In the genomic region with DNA sequence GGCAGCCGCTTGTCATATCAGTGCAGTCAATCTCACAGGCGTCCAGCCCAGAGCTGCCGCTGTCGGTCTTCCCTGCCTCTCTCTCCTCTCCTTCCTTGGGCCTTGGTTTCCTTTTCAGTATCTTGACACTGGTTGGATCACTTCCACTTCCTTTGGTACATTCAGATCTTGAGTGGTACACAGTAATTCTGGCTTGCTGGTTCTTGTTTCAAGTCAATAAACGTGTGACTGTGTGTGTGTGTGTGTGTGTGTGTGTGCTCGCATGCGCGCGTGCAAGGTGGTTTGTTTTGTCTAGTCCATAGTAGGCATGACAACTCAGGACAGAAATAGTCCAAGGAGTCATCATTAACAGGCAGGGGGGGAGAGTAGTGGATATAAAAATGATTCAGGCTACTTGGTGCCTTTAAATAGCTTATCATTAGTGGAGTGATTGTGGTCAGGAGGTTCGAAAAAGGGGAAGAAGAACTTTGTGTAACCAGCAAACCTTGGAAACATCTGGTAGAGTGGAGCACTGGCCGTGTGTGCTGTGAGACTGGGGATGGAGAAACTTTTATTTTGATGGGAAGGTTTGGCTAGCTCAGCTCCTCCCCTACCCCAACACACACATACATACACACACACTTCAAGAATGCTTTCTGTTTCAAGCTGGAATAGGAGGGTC, we compare ENCODE assay signal across 11 mouse cellular contexts.
DNase-seq lines count a peak whose midpoint lies in the region; ATAC-seq and TF ChIP-seq lines count a peak whose summit lies in the region.
"Had no signal": no experiment of that assay in that cellular context is flagged by ENCODE, and none has a peak within 500 bp of the region (broad histone marks: within the 10 kb centered on the region; RNA-seq: fewer than 3 reads in every experiment).

No protein-coding gene starts in this region.

- H3K9ac ChIP-seq in embryonic facial prominence, embryonic 13.5 days: no peak overlapping the region
- H3K9ac ChIP-seq in lung, postnatal 0 days (replicated peaks; ENCODE audit: low read depth): no peak overlapping the region
- H3K9ac ChIP-seq in hindbrain, embryonic 11.5 days (ENCODE audit: low read depth, low read length): no peak overlapping the region
- H3K9ac ChIP-seq: embryonic facial prominence, embryonic 12.5 days had no signal

- H3K27me3 ChIP-seq in embryonic facial prominence, embryonic 13.5 days: no peaks in the 10 kb centered on the region
- 0 out of 2 replicates have a peak, but pooled peaks cover 8% of the 10 kb centered on the region for H3K27me3 ChIP-seq in embryonic facial prominence, embryonic 10.5 days (replicated peaks; ENCODE audit: low read depth, poor library complexity, severe bottlenecking)
- no peaks in the 10 kb centered on the region for H3K27me3 ChIP-seq in lung, postnatal 0 days (replicated peaks; ENCODE audit: insufficient read depth, low read length)
- no peaks in the 10 kb centered on the region for H3K27me3 ChIP-seq in hindbrain, embryonic 11.5 days (ENCODE audit: control insufficient read depth, insufficient read depth, low read length)
- H3K27me3 ChIP-seq: embryonic facial prominence, embryonic 12.5 days had no signal

- DNase-seq in embryonic facial prominence, embryonic 10.5 days (ENCODE audit: low spot score): no peak
- DNase-seq in urinary bladder, postnatal 14 days (ENCODE audit: low spot score): peak; percentile 32
- DNase-seq in urinary bladder, postnatal 25 days (ENCODE audit: low spot score): no peak
- peak; percentile 51 for DNase-seq in lung, postnatal 0 days (ENCODE audit: low spot score)
- DNase-seq in kidney, postnatal 36 days: no peak
- DNase-seq in left cerebral cortex, adult 8-10 months (ENCODE audit: low spot score in 2 of 2): no peak
- no peak for DNase-seq in hindbrain, embryonic 11.5 days (ENCODE audit: low spot score)
- DNase-seq: gastrocnemius, postnatal 14 days; kidney, adult 9 months had no signal

- ATAC-seq in embryonic facial prominence, embryonic 13.5 days (ENCODE audit: insufficient number of reproducible peaks, insufficient read depth, low FRiP score, low TSS enrichment, low read depth): no peak
- peak; percentile 68 for ATAC-seq in lung, postnatal 0 days
- ATAC-seq in hindbrain, embryonic 11.5 days (ENCODE audit: low FRiP score): no peak

- no peak overlapping the region for H3K4me2 ChIP-seq in embryonic facial prominence, embryonic 13.5 days
- H3K4me2 ChIP-seq in lung, postnatal 0 days (replicated peaks; ENCODE audit: low read depth, low read length): no peak overlapping the region
- no peak overlapping the region for H3K4me2 ChIP-seq in hindbrain, embryonic 11.5 days (replicated peaks; ENCODE audit: low read depth, low read length)
- H3K4me2 ChIP-seq: embryonic facial prominence, embryonic 12.5 days had no signal

- H3K4me3 ChIP-seq in embryonic facial prominence, embryonic 13.5 days: no peak overlapping the region
- no peak overlapping the region for H3K4me3 ChIP-seq in embryonic facial prominence, embryonic 10.5 days
- H3K4me3 ChIP-seq in lung, postnatal 0 days (ENCODE audit: low read depth, low read length): no peak overlapping the region
- no peak overlapping the region for H3K4me3 ChIP-seq in hindbrain, embryonic 11.5 days (ENCODE audit: low read depth, low read length)
- H3K4me3 ChIP-seq: embryonic facial prominence, embryonic 12.5 days had no signal

- peak; percentile 63; the same call in 1 of the 2 replicates for TF ChIP-seq EP300 in lung, postnatal 0 days (IDR thresholded peaks at IDR 0.05)

- no peaks in the 10 kb centered on the region for H3K9me3 ChIP-seq in embryonic facial prominence, embryonic 13.5 days
- no peaks in the 10 kb centered on the region for H3K9me3 ChIP-seq in embryonic facial prominence, embryonic 10.5 days
- H3K9me3 ChIP-seq in lung, postnatal 0 days (ENCODE audit: low read length): no peaks in the 10 kb centered on the region
- H3K9me3 ChIP-seq in hindbrain, embryonic 11.5 days (ENCODE audit: control insufficient read depth, low read length): no peaks in the 10 kb centered on the region
- H3K9me3 ChIP-seq: embryonic facial prominence, embryonic 12.5 days had no signal

- H3K36me3 ChIP-seq in embryonic facial prominence, embryonic 13.5 days: no peaks in the 10 kb centered on the region
- no peaks in the 10 kb centered on the region for H3K36me3 ChIP-seq in embryonic facial prominence, embryonic 10.5 days (replicated peaks)
- H3K36me3 ChIP-seq in lung, postnatal 0 days (ENCODE audit: insufficient read depth, low read length): no peaks in the 10 kb centered on the region
- no peaks in the 10 kb centered on the region for H3K36me3 ChIP-seq in hindbrain, embryonic 11.5 days (ENCODE audit: control insufficient read depth, insufficient read depth, low read length)
- H3K36me3 ChIP-seq: embryonic facial prominence, embryonic 12.5 days had no signal

- TF ChIP-seq CTCF in lung, postnatal 0 days (IDR thresholded peaks at IDR 0.05): no peak

- peak overlapping the region; percentile 51; the same call in 1 of the 2 replicates for H3K27ac ChIP-seq in embryonic facial prominence, embryonic 13.5 days
- no peak overlapping the region; the same call in 1 of the 2 replicates for H3K27ac ChIP-seq in embryonic facial prominence, embryonic 10.5 days (replicated peaks)
- no peak overlapping the region for H3K27ac ChIP-seq in lung, postnatal 0 days (ENCODE audit: low read length)
- no peak overlapping the region for H3K27ac ChIP-seq in hindbrain, embryonic 11.5 days (ENCODE audit: low read depth, low read length)
- H3K27ac ChIP-seq: embryonic facial prominence, embryonic 12.5 days had no signal

- 63% methylated on average over 11 of the region's 11 CpGs for WGBS in embryonic facial prominence, embryonic 13.5 days
- WGBS in embryonic facial prominence, embryonic 10.5 days: 86% methylated on average over 11 of the region's 11 CpGs
- 37% methylated on average over 11 of the region's 11 CpGs for WGBS in lung, postnatal 0 days
- WGBS in hindbrain, embryonic 11.5 days: 83% methylated on average over 11 of the region's 11 CpGs

- peaks cover 31% of the 10 kb centered on the region for H3K4me1 ChIP-seq in embryonic facial prominence, embryonic 13.5 days
- peaks cover 37% of the 10 kb centered on the region for H3K4me1 ChIP-seq in embryonic facial prominence, embryonic 10.5 days
- H3K4me1 ChIP-seq in lung, postnatal 0 days (ENCODE audit: insufficient read depth, low read depth, low read length): peaks cover 11% of the 10 kb centered on the region; the same call in 1 of the 2 replicates
- 0 out of 2 replicates have a peak, but pooled peaks cover 2% of the 10 kb centered on the region for H3K4me1 ChIP-seq in hindbrain, embryonic 11.5 days (replicated peaks; ENCODE audit: control insufficient read depth, insufficient read depth, low read length)

Comparison
In these comparisons a context has a peak if more than half of its experiments do, and no peak if none do; other contexts are left out.
1. DNase-seq: peak in urinary bladder, postnatal 14 days (single experiment) and lung, postnatal 0 days (single experiment); none in embryonic facial prominence, embryonic 10.5 days (single experiment), urinary bladder, postnatal 25 days (single experiment), kidney, postnatal 36 days (0 of 2), left cerebral cortex, adult 8-10 months (0 of 2) and hindbrain, embryonic 11.5 days (single experiment).